Mouse (Mus musculus) ovary, postnatal 14 days (tissue): Measurements from ENCODE around the gene Trim31.
"Not testable (repeated sequence)": the region's sequence is repeated elsewhere in the genome, so short reads cannot be mapped to it uniquely, and the experiment has no call there.

Experiments used
- DNase-seq: peaks from one replicate; pipeline ENCODE4 v3.0.0; 2022; ENCODE audit warnings: low spot score

The Trim31 gene

GRCm38 (mm10) chr17:36897552-36898205 is at the start of gene Trim31:
Trim31 (plus strand) TSS chr17:36898118.
- DNase-seq = no peak

GRCm38 (mm10) chr17:36848911-36849310 is 49.0 kb upstream of the Trim31 start:
- DNase-seq = no peak

- no peak for DNase-seq
These were observed 47.9 kb upstream of the Trim31 start for GRCm38 (mm10) chr17:36849992-36850391.

GRCm38 (mm10) chr17:36851200-36851599 is 46.7 kb upstream of the Trim31 start:
- no peak for DNase-seq

GRCm38 (mm10) chr17:36851627-36852026 is 46.3 kb upstream of the Trim31 start:
- DNase-seq = no peak

GRCm38 (mm10) chr17:36855484-36855883 is 42.4 kb upstream of the Trim31 start:
- no peak for DNase-seq

- no peak for DNase-seq
These were observed 41.7 kb upstream of the Trim31 start for GRCm38 (mm10) chr17:36856236-36856635.

- no peak for DNase-seq
These were observed 39.7 kb upstream of the Trim31 start for GRCm38 (mm10) chr17:36858181-36858580.

- DNase-seq = no peak
These were observed 36.2 kb upstream of the Trim31 start for GRCm38 (mm10) chr17:36861680-36862079.

- no peak for DNase-seq
These were observed 31.0 kb upstream of the Trim31 start, which contains the start of gene Trim15 for GRCm38 (mm10) chr17:36866719-36867527. Trim15 (minus strand) TSS chr17:36867210.

GRCm38 (mm10) chr17:36868836-36869235 is 29.1 kb upstream of the Trim31 start:
- DNase-seq = no peak

- DNase-seq = no peak
These were observed 28.5 kb upstream of the Trim31 start, which contains the start of gene Trim10 for GRCm38 (mm10) chr17:36869284-36869954. Trim10 (plus strand) TSS chr17:36869574.

GRCm38 (mm10) chr17:36869955-36870810 is 27.7 kb upstream of the Trim31 start:
- no peak for DNase-seq

GRCm38 (mm10) chr17:36874636-36875035 is 23.3 kb upstream of the Trim31 start:
- DNase-seq = no peak

GRCm38 (mm10) chr17:36883350-36883749 is 14.6 kb upstream of the Trim31 start:
- no peak for DNase-seq

GRCm38 (mm10) chr17:36885132-36885790 is 12.7 kb upstream of the Trim31 start:
- no peak for DNase-seq

- DNase-seq = no peak
These were observed 7.6 kb upstream of the Trim31 start, which contains the start of gene Trim40 for GRCm38 (mm10) chr17:36890073-36890903. Trim40 (minus strand) TSS chr17:36890123.

GRCm38 (mm10) chr17:36891496-36891895 is 6.4 kb upstream of the Trim31 start:
- not testable (repeated sequence) for DNase-seq

- peak; percentile 11 for DNase-seq
These were observed 5.6 kb upstream of the Trim31 start for GRCm38 (mm10) chr17:36892362-36892761.

- no peak for DNase-seq
These were observed 4.5 kb upstream of the Trim31 start for GRCm38 (mm10) chr17:36893387-36893786.
